Mouse (Mus musculus) megakaryocyte, embryonic 14.5 days (primary cell): ENCODE results near the gene Tacr1.

Experiments
- FLI1 ChIP-seq: IDR thresholded peaks from 2 replicates; pipeline ENCODE4 v1.6.1; 2012; ENCODE audit warnings: low read length, inconsistent platforms, mixed read lengths
- GATA1 ChIP-seq: IDR thresholded peaks from 3 replicates; pipeline ENCODE4 v1.6.1; 2012; ENCODE audit warnings: mixed read lengths, low read length, inconsistent platforms, borderline replicate concordance

DNA sequence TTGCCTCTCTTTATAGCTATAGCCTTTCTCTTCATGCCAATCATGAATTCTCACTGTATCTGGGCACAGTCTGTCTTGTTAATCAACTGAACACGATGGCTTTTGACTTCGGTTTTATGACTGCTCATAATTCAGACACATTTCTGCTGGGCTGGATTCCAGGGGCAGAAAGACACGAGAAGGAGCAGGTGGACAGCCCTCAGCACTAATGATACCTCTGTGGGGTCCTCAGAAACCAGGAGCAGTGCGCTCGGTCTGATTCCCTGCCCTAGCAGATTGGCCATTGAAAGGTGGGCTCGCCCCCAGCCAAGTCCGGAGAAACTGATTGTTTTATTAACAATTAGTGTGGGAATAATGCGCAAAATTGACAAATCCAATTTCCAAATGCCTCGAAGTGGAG, 201.1 kb downstream of the Tacr1 start:
- TF ChIP-seq GATA1 (no peak), FLI1 (no peak)
